Mouse (Mus musculus) forebrain, embryonic 11.5 days (tissue): ENCODE data around the gene Scd4. TPM values are rescaled to one million over a fixed set of nuclear protein-coding genes. Genes with fewer than 3 reads are reported as not detected.

Experiments used
- ATAC-seq: fragments of 200-750 bp; cut with Nextera tagmentation; replicated peaks from 2 replicates; pipeline ENCODE4 v1.8.0; 2017; ENCODE audit warnings: moderate TSS enrichment; ENCODE audit not compliant: low FRiP score
- DNase-seq: peaks from one replicate; pipeline ENCODE4 v3.0.0-alpha.2; 2017; ENCODE audit warnings: low spot score
- H3K27ac ChIP-seq: fragments of 300-500 bp; sonication (generic); 2 replicates; pipeline ENCODE4 v1.5.1; 2014; ENCODE audit warnings: low read depth, low read length
- H3K27me3 ChIP-seq: fragments of 300-500 bp; sonication (generic); 2 replicates; pipeline ENCODE4 v1.6.1; 2014; ENCODE audit warnings: mild to moderate bottlenecking, low read length, mixed read lengths; ENCODE audit not compliant: control insufficient read depth, insufficient read depth
- H3K36me3 ChIP-seq: fragments of 300-500 bp; sonication (generic); 2 replicates; pipeline ENCODE4 v1.6.1; 2014; ENCODE audit warnings: mild to moderate bottlenecking, low read length, moderate library complexity, mixed read lengths; ENCODE audit not compliant: control insufficient read depth, insufficient read depth
- H3K4me1 ChIP-seq: fragments of 300-500 bp; sonication (generic); replicated peaks from 2 replicates; pipeline ENCODE4 v1.6.1; 2014; ENCODE audit warnings: low read length, mixed read lengths; ENCODE audit not compliant: control insufficient read depth, insufficient read depth
- H3K4me2 ChIP-seq: fragments of 300-500 bp; sonication (generic); 2 replicates; pipeline ENCODE4 v1.6.1; 2014; ENCODE audit warnings: low read depth, mild to moderate bottlenecking, low read length, moderate library complexity, mixed read lengths; ENCODE audit not compliant: severe bottlenecking
- H3K4me3 ChIP-seq: fragments of 300-500 bp; sonication (generic); 2 replicates; pipeline ENCODE4 v1.5.1; 2014; ENCODE audit warnings: low read depth, low read length
- H3K9ac ChIP-seq: fragments of 300-500 bp; sonication (generic); 2 replicates; pipeline ENCODE4 v1.6.1; 2014; ENCODE audit warnings: low read length
- H3K9me3 ChIP-seq: fragments of 300-500 bp; sonication (generic); 2 replicates; pipeline ENCODE4 v1.6.1; 2016; ENCODE audit warnings: low read length, mixed read lengths; ENCODE audit not compliant: control insufficient read depth
- WGBS: fragments of 180-500 bp; shearing (Covaris S2); extraction: QIAGEN DNeasy Blood & Tissue Kit; methylation state at CpG from one replicate; pipeline ENCODE4 v1.1.7; 2014; 5-methylcytosine and 5-hydroxymethylcytosine counted together
- polyA plus RNA-seq: library from polyadenylated mRNA; unstranded; fragments of >200 nt; fragmentation: Nextera tagmentation; extraction: Ambion mirVana; gene quantifications from 2 replicates; pipeline ENCODE4 v1.2.1, GENCODE M21; 2014

Gene Scd4
- polyA plus RNA-seq, 1 experiment from 2014 or later = not detected

- DNase-seq (no peak), ATAC-seq (no peak)
- H3K4me3 ChIP-seq = peak overlapping the region; percentile 93
- peak overlapping the region; percentile 98 for H3K9ac ChIP-seq
- no peaks in the 10 kb centered on the region for H3K27me3 ChIP-seq
- 77% methylated on average over 8 of the region's 8 CpGs for WGBS
- no peaks in the 10 kb centered on the region for H3K9me3 ChIP-seq
- H3K4me2 ChIP-seq = peak overlapping the region; percentile 93
- no peak overlapping the region for H3K27ac ChIP-seq
- H3K36me3 ChIP-seq = peaks cover 35% of the 10 kb centered on the region
- peaks cover 37% of the 10 kb centered on the region for H3K4me1 ChIP-seq
These were observed 35.7 kb upstream of the Scd4 start for GRCm38 (mm10) chr19:44297068-44297760.

GRCm38 (mm10) chr19:44297862-44298261 is 35.0 kb upstream of the Scd4 start:
- Histone ChIP-seq H3K9ac (peak overlapping the region; percentile 98; the same call in 1 of the 2 replicates), H3K4me3 (peak overlapping the region; percentile 93), H3K4me2 (peak overlapping the region; percentile 93), H3K9me3 (no peaks in the 10 kb centered on the region), H3K27me3 (no peaks in the 10 kb centered on the region), H3K27ac (no peak overlapping the region), H3K4me1 (peaks cover 31% of the 10 kb centered on the region), H3K36me3 (peaks cover 40% of the 10 kb centered on the region)
- DNase-seq = no peak
- no peak for ATAC-seq
- 88% methylated on average over 9 of the region's 9 CpGs for WGBS

GRCm38 (mm10) chr19:44299078-44299477 is 33.8 kb upstream of the Scd4 start:
- Histone ChIP-seq H3K36me3 (peaks cover 51% of the 10 kb centered on the region), H3K9ac (no peak overlapping the region), H3K4me3 (peak overlapping the region; percentile 93), H3K4me2 (peak overlapping the region; percentile 93), H3K4me1 (peaks cover 33% of the 10 kb centered on the region), H3K9me3 (no peaks in the 10 kb centered on the region), H3K27me3 (no peaks in the 10 kb centered on the region), H3K27ac (no peak overlapping the region)
- ATAC-seq = no peak
- WGBS = 92% methylated on average over 9 of the region's 9 CpGs
- peak; percentile 35 for DNase-seq

- H3K27me3 ChIP-seq = no peaks in the 10 kb centered on the region
- H3K4me2 ChIP-seq = no peak overlapping the region
- no peak overlapping the region for H3K27ac ChIP-seq
- no peaks in the 10 kb centered on the region for H3K9me3 ChIP-seq
- H3K4me3 ChIP-seq = no peak overlapping the region
- peaks cover 57% of the 10 kb centered on the region for H3K36me3 ChIP-seq
- peaks cover 33% of the 10 kb centered on the region for H3K4me1 ChIP-seq
- DNase-seq (peak; percentile 49), ATAC-seq (no peak)
- WGBS = 83% methylated on average over 6 of the region's 6 CpGs
- no peak overlapping the region for H3K9ac ChIP-seq
These were observed 33.0 kb upstream of the Scd4 start for GRCm38 (mm10) chr19:44299902-44300301.

- no peak overlapping the region for H3K27ac ChIP-seq
- H3K4me2 ChIP-seq = no peak overlapping the region
- no peaks in the 10 kb centered on the region for H3K9me3 ChIP-seq
- ATAC-seq (no peak), DNase-seq (peak; percentile 47)
- no peak overlapping the region for H3K4me3 ChIP-seq
- H3K4me1 ChIP-seq = peaks cover 31% of the 10 kb centered on the region
- no peak overlapping the region for H3K9ac ChIP-seq
- H3K27me3 ChIP-seq = no peaks in the 10 kb centered on the region
- 89% methylated on average over 7 of the region's 7 CpGs for WGBS
- H3K36me3 ChIP-seq = peaks cover 60% of the 10 kb centered on the region
These were observed 32.4 kb upstream of the Scd4 start for GRCm38 (mm10) chr19:44300520-44300919.

- no peak overlapping the region for H3K4me2 ChIP-seq
- H3K27me3 ChIP-seq = no peaks in the 10 kb centered on the region
- WGBS = 87% methylated on average over 16 of the region's 16 CpGs
- H3K9me3 ChIP-seq = no peaks in the 10 kb centered on the region
- peaks cover 31% of the 10 kb centered on the region for H3K4me1 ChIP-seq
- DNase-seq (peak; percentile 49), ATAC-seq (0 out of 2 replicates have a peak, but pooled peaks have one; percentile 40)
- peaks cover 60% of the 10 kb centered on the region for H3K36me3 ChIP-seq
- H3K27ac ChIP-seq = no peak overlapping the region
- no peak overlapping the region for H3K4me3 ChIP-seq
- no peak overlapping the region for H3K9ac ChIP-seq
These were observed 31.7 kb upstream of the Scd4 start for GRCm38 (mm10) chr19:44301176-44301575.

- 86% methylated on average over 9 of the region's 9 CpGs for WGBS
- Histone ChIP-seq H3K27ac (no peak overlapping the region), H3K4me3 (no peak overlapping the region), H3K36me3 (peaks cover 60% of the 10 kb centered on the region), H3K27me3 (no peaks in the 10 kb centered on the region), H3K4me1 (peaks cover 29% of the 10 kb centered on the region), H3K9me3 (no peaks in the 10 kb centered on the region), H3K9ac (no peak overlapping the region), H3K4me2 (no peak overlapping the region)
- no peak for ATAC-seq
- peak; percentile 37 for DNase-seq
These were observed 31.1 kb upstream of the Scd4 start for GRCm38 (mm10) chr19:44301671-44302305.

GRCm38 (mm10) chr19:44302901-44303300 is 30.0 kb upstream of the Scd4 start:
- H3K4me2 ChIP-seq = no peak overlapping the region
- no peak overlapping the region for H3K9ac ChIP-seq
- peak; percentile 41 for DNase-seq
- H3K27me3 ChIP-seq = no peaks in the 10 kb centered on the region
- H3K4me3 ChIP-seq = no peak overlapping the region
- peaks cover 53% of the 10 kb centered on the region for H3K36me3 ChIP-seq
- no peak overlapping the region for H3K27ac ChIP-seq
- peaks cover 19% of the 10 kb centered on the region for H3K4me1 ChIP-seq
- WGBS = 91% methylated on average over 11 of the region's 11 CpGs
- H3K9me3 ChIP-seq = no peaks in the 10 kb centered on the region
- no peak for ATAC-seq
